Mouse (Mus musculus): ENCODE data around the gene Pih1d2.
A peak's percentile ranks its signal among the peaks of the same experiment; 100 is the strongest.

Gene Pih1d2

DNA sequence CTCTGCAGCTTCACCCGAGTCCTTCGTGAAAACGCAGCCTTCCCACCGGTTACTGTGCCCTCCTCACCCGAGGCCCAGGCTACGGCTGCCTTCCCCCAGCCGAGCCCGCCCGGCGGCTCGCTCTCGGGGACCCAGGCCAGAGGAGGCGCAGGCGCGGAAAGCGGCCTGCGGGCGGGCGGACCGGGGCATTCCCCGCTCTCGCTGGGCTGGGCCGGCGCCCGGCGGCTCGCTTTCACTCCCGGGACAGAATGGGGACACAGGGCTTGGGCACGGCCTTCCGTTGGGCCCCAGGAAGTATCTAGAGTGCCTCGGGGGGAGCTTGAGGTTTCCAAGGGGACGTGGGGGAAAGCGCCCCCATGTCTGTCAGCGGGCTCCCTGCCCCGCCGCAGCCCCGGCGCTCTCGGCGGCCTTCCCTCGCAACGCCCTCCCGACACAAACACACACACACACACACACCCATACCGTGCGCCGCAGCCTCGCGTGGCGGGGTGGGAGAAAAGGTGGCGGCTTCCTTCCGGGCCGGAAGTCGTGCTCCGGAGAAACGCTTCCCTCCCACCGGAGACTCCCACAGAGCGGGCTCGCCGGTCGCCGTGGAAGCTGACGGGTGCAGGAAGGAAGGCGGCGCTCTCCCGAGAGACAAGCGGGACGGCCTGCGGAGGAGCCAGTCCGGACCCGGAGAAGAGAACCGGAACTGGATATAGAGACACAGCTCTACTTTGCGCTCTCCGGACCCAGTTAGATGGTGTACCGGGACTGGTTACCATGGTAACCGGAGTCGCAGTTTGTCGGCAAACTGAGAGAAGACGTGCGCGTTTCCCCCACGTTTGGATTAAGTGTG lies at the start of gene Pih1d2, which contains the start of gene Nkapd1:
TSS of gene Pih1d2 (plus strand) at position 556 of the 838 bp plus-strand sequence.
TSS of gene Nkapd1 (minus strand) at position 699 of the 838 bp plus-strand sequence.
- peak; percentile 90 for DNase-seq

DNA sequence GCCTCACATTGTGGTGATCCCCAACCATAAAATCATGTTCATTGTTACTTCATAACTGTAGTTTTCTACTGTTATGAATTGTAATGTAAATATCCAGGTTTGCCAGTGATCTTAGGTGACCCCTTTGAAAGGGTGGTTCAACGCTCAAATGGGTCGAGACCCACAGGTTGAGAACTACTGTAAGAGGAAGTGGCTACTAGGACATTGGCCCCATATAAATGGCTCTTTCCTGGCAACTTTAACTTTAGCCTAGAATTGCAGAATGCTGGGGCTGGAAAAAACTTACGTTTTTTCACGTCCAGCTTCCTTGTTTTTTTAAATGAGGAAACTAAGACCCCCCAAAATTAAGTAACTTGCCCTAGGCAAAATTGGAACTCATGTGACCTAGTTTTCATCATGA lies 49.7 kb upstream of the Pih1d2 start:
- DNase-seq = no peak

DNA sequence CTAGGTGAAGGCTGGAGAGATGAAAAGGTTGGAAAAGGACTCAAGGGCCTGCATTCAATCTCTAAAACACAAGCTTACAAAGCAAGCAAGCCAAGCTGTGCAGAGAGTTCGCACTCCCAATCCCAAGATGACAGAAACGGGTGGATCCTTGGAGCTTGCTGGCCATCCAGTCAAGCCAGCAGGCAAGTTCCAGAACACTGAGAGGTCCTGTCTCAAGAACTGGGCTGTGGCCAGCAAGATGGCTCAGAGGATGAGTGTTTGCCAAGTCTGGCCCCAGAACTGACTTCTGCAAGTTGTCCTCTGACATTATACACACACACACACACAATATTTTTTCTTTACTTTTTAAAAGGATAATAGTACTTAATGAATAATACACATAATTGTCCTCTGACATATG lies 49.2 kb upstream of the Pih1d2 start:
- DNase-seq = no peak

DNA sequence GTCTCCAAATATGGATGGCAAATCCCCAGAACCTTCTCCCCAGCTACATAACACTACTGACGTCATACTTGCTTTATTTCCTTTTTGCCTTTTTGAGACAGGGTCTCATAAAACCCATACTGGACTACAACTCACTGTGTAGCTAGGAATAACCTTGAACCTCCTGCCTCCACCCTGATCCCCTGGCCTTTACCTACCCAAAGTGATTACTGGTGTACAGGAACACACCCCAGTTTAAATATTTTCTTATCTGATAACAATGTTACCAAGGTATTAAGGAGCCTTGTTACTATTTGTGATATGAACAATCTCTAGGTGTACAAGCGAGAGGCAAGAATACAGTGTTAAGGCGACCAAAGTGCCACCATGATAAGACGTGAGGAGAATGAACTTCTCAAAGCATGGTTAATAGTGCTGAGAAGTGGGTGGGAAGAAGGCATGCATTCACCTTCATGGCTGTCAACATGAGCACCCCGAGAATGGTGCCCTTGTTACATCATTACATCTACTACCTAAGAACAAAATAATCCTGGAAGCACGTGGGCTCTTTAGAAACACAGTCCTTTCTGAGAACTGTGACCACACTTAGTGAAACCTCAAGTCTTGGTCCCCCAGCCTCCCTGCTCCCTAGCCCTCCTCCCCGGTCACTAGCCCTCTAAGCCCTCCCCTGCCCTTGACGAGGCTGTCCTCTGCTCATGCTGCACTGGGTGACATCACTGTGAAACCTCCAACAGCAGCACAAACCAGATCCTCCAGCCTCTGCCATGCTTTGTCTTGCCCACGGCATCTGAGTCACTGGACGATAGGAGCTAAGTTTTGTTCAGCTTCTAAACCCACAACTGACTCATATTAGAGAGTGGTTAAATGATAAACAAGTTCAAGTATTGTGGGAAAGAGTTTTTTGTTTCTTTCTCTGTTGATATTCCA lies 47.3 kb upstream of the Pih1d2 start:
- DNase-seq = no peak

DNA sequence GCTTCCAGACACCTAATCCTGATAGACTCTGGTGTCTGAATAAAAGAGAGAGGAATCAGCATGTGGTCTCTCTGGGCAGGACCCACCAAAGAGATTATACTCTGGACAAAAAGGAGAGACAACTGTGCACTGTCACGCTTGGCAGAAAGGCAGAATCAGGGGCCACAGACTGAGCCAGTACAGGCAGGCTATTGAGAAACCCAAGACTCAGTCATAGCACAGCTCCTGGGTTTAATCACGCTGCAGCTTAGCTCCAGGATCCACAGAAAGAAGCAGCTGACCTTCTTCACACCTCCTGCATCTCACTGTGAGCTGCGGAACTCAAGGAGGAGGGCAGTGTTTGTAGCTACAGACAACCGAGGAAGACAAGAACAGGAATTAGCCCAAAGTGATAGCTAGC lies 36.8 kb upstream of the Pih1d2 start:
- DNase-seq = no peak

DNA sequence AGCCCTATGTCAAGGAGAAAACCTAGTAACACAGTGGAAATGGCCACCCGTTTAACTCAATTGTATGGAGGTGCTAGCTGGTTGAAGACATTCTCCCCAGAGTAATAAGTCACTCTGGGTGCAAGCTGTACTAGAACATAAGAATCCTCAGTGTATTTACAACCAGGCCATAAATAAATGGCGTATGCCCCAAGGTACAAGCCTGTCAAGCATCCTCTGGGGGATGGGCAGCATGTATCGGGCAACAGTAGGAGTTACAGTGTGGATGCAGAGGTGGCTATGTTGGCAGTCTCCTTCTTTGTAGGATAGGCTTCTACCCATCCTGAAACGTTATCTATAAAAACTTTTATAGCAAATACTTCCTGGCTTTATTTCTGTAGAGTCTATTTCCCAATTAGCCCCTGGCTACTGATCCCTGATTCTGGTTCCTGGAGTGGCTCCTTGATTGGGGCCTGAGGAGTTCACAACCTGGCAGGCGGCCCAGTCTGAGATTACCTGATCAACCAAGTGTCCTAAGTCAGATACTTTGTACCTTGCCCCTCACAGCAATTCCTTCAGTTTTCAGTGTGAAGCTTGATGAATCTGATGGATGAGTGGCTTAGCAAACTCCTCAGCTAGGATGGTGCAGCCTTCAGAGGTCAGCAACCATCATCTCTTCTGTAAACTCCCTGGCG lies 31.8 kb upstream of the Pih1d2 start:
- no peak for DNase-seq

DNA sequence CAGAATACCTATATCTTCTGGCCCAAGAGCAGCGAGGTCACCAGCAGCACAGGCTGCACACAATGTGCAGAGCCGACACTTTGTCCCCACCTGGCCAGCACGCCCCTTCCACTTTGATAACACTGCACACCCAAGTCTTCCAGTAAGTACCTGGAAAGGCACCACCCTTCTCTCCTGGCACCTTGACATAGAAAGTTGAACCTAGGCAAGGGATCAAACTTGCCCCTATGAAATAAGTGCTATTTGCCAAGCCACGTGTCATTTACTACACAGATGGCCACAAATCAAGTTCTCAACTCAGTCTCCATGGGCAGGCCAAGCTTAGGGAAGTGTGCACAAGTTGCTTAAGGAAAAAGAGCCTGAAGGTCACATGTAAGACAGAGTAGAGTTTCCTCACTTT lies 30.2 kb upstream of the Pih1d2 start:
- DNase-seq = no peak

DNA sequence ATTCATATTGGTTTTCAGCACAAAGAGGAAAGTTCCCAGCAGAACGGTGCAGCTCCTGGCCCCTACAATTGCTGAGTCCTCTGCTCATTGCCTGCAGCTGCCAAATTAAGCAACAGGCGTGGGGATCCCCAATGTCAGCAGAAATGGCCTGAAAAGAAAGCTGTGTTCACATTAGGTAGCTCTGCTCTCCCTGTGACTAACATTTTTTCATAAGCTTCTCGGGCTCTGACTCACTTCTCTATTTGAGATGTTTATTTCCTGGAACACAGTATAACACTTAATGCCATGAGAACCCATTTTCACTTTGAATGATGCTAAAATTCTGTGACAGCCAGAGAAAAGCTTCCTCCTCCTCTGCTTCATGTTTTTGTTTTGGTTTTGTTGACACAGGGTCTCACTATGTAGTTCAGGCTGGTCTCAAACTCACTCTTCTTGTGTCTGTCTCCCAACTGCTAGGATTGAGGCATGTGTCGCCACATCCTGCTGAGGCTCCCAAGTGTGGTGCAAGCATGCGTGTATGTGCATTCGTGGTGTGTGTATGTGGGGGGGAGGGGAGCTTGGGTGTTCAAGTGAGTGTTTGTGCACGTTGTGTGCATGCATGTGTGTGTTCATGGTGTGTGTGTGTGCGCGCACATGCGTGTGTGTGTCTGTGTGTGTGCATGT lies 26.1 kb upstream of the Pih1d2 start:
- DNase-seq = no peak

DNA sequence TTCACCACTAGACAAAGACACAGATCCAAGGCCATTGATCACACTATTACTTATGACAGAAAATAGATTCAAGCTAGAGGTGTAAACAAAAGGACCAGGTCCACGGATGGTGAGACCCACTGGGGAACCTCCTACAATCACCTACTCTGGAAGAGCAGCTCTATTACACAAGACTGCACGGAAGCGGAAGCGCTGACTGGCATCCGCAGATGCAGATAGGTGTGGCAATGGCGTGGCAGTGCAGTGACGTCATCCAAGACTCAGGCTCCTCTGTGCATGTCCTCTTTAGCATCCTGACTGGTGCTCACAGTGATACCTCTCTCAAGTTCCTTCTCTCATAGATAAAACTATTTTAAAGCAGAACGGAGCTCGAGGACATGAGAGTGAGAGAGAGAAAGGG lies 24.2 kb upstream of the Pih1d2 start:
- DNase-seq = no peak

DNA sequence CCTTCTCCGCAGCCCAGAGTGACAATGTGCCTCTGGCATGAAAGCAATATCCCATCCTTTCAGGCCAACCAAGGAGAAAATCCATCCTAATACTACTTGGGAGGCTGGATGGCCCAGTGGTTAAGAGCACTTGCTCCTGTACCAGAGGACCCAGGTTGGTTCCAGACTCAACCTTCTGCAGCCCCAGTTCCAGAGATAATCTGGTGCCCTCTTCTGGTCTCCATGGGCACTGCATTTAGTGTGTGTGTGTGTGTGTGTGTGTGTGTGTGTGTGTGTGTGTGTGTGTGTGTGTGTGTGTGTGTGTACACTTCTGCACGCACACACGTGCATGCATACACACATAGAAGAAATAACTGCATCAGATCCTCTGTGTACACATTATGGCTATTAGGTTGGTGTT lies 23.6 kb upstream of the Pih1d2 start:
- no peak for DNase-seq

DNA sequence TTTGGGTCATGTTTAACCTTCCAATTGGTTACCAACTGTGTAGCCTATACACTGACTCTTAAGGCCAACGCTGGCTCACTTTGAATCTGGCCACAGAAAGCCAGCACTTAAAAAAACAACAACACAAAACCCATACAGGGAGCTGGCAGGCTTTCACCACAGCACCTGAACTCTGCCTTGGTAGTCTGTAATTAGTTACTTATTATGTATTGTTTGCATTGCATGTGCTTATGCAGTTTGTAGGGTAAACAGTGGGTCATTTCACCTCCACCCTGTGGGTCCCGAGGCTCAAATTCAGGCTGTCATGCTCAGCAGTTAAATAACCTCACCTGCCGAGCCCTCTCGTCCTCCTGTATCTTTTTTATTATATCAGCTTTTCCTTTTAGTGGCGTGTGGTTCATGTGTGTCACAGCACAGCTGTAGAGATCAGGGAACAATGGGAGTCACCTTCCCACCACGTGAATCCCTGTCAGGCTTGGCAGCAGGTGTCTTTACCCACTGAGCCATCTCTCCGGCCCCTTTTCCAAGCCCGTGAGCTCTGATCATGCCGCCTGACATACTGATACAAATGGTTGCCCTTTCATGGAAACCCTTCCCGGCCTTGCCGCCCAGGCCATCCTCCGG lies 22.2 kb upstream of the Pih1d2 start:
- no peak for DNase-seq

DNA sequence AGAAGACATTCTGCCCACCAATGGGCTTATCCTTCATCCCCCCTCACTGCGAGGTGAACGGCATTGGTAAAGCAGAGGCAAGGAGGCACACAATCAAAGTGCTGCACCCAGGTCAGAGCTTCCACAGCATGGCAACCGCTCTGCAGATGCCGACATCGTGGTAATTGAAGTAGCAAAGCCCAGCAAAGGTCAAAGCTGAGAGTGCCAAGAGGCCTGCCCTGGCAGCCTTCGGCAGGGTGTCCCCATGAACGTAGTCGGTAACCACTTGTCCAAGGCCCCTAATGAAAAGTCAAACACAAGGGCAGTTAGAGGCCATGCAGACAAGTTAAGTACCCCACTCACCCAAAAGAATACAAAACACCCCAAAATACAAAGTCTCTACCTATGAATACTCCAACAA lies 20.1 kb upstream of the Pih1d2 start:
- DNase-seq = no peak

DNA sequence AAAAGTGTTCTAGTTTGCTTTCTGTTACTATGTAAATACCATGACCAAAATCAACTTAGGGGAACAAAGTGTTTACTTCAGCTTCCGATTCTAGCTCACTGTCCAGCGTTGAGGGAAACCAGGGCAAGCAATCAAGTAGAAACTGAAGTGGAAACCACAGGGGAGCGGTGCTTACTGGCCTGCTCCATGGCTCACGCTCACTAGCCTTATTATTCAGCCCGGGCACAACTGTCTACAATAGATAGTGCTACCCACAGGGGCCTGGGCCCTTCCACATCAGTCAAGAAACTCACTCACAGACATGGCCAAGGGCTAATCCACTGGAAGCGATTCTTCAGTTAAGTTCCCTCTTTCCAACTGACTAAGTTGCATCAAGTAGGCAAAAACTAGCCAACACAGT lies 15.6 kb upstream of the Pih1d2 start:
- no peak for DNase-seq

DNA sequence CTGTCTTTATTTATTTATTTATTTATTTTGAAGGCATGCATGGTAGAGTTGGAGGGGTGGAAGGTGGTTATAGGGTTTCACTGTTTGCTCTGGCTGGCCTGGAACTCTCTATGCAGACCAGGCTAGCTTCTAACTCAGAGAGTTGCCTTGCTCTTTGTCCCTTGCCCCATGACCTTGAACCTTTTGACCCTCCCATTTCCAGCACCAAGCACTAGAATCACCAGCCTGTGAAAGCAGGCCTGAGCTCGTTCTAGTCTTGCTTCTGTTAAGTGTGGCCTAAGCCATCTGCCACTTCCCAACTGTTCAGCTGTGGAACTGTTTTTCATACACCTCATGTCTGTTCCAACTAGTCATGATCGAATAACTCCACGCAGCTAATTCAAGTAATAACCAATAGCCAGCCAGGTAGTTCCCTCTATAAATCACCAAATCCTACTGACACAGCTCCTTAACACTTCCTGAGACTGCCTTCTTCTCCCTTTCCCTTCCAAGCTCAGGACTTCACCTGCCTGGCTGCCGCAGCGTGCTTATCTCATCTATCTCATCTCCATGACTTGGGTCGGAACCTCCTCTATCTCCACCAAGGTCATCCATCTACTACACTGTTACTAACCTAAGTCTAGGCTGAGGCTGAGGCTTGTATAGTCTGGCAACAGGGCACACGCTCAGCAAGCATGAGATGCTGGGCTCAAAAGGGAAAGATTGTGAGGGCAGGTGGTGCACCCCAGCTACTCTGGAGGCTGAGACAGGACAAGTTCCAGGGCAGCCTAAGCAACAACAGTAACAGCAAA lies 14.9 kb upstream of the Pih1d2 start:
- no peak for DNase-seq

DNA sequence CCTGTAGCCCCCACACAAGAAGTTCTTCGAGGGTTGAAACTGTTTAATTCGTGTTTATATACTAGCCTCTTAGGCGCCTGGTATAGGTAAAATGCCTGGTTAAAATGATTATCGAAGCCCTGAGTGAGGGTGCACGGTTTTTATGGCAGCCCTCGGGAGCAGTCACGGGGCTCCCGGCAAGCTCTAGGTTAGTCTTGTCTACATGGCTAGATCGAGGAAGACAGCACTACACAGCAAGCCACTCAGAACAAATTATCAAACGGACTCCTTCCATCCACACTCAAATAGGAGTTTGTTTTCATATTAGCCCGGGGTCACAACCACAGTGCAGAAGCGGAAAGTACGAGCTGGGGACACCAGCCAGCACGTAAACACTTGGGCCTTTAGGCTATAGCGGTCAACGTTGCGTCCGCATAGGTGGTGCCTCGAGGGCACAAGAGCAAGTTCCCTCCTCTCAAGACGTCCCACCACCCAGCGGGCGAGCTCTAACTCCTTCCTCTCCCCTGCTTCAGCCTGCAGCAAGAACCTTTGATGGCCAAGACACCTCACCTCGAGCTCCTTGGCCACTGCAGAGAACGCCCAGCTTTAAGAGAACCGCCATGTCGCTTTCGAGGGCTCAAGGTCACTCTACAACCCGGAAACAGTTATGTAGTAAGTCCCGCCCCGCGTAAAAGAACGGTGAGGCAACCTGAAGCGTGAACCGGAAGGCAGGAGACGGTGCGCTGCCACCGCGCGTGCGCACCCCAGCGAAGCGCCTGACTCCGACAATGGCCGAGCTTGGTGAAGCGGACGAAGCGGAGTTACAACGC lies 13.7 kb upstream of the Pih1d2 start, which contains the start of the genes Sdhd and Timm8b:
TSS of gene Sdhd (minus strand) at position 624 of the 809 bp plus-strand sequence.
TSS of gene Timm8b (plus strand) at position 722 of the 809 bp plus-strand sequence.
- peak; percentile 96 for DNase-seq

DNA sequence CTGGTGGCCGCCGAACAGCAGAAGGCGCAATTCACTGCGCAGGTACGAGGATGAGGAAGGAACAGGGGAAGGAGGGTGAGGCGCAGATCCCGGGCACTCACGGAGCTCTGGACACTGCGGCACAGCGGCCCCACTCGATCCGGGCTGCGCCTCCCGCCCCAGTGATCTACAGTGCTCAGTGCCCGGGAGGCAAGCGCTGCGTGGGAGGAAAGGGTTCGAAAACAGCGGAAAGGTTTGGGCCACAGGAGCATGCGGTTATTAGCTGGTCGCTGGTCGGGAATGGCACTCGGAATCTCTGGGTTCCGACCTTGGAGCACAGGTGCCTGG lies 13.2 kb upstream of the Pih1d2 start:
- DNase-seq = no peak

DNA sequence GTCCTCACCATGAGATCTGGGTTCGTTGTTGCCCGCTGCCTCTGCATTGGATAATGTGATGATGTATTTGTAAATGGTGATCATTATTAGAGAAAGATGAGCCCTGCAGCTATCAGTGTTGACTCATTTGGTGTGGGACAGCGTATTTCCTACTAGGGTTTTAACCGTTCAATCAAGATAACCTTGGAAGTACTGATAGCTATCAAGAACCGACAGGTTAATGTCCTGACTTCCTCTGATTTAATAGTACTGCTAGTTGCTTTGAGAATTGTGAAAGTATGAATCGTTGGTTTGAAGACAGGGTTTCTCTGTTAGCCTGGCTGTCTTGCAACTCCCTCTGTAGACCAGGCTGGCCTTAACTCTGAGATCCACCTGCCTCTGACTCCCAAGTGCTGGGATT lies 12.8 kb upstream of the Pih1d2 start:
- no peak for DNase-seq

DNA sequence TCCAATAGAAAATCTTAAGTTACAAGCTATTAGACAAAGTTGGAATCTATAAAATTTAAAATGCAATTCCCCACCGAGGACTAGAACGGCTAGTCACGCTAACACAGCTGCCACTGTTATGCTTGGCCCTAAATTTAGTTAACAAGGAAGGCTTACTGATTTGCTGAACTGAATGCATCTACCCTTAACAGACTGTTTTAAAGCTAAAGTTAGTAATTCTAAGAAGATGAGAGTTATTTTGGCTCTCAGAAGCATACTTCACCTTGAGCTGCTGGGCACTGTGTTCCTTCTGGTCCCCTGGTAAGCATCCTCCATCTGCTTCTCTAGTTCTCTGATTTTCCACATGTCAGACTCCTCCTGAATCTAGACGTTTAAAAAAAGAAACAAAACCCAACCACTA lies 5.0 kb upstream of the Pih1d2 start:
- DNase-seq = peak; percentile 26

DNA sequence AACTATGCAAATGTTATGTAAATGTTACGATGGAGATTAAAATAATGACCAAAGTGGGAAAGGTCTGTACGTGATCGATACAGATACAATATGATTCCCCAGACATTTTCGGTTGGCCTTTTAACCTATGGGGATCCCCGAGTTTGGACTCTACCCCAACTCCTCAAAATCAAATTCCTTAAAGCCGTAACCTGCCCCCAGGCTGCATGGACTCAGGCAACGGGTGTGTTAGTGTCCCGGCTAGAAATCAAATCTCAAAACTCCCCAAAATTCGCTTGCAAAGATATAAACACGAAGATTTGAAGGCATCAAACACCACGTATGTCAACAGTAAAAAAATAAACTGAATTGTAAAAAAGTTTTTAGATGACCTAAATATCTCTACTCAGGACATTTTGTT lies 960 bp upstream of the Pih1d2 start:
- DNase-seq = no peak

DNA sequence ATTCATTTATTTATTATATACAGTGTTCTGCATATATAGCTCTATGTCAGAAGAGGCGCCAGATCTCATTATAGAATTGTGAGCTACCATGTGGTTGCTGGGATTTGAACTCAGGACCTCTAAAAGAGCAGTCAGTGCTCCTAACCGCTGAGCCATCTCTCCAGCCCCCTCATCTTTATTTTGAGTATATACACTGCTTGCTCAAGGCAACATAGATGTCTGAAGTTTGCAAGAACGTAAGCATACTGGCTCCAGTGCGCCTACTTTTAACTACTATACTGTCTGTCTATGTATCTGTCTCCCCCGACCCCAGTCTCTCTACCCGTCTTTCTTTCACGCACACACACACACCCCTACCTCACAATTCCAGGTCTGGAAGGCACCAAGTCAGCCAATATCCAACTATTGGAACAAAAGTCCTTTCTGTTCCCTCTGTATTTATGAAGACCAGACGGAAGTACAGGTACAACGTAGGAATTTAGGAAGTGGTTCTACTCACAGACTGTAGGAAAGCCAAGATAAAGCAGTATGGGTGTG lies 741 bp downstream of the Pih1d2 start:
- DNase-seq = no peak
